Mouse (Mus musculus): ENCODE results near the gene Kif1c. TPM values are rescaled to one million over a fixed set of nuclear protein-coding genes. Genes with fewer than 3 reads are reported as not detected.
A peak's percentile ranks its signal among the peaks of the same experiment; 100 is the strongest.

The Kif1c gene
- polyA plus RNA-seq, 1 experiment from 2014 or later = 5.4 TPM

GRCm38 (mm10) chr11:70663101-70663500 lies 37.2 kb upstream of the Kif1c start:
- Histone ChIP-seq H3K4me2 (ENCODE audit: low read depth) (no peak overlapping the region), H3K4me3 (ENCODE audit: low read depth, low read length) (no peak overlapping the region), H3K9me3 (ENCODE audit: control insufficient read depth, low read length) (no peaks in the 10 kb centered on the region), H3K27ac (ENCODE audit: low read depth, low read length) (no peak overlapping the region), H3K9ac (ENCODE audit: low read length) (no peak overlapping the region), H3K4me1 (ENCODE audit: control insufficient read depth, insufficient read depth, low read length) (0 out of 2 replicates have a peak, but pooled peaks cover 4% of the 10 kb centered on the region), H3K36me3 (ENCODE audit: control insufficient read depth, insufficient read depth, low read length) (peaks cover 14% of the 10 kb centered on the region; the same call in 1 of the 2 replicates), H3K27me3 (ENCODE audit: control insufficient read depth, insufficient read depth, low read length) (no peaks in the 10 kb centered on the region)
- DNase-seq (ENCODE audit: low spot score) (no peak), ATAC-seq (ENCODE audit: insufficient read depth, low FRiP score, low TSS enrichment) (no peak)
- 93% methylated on average over 8 of the region's 8 CpGs for WGBS

- Histone ChIP-seq H3K9ac (ENCODE audit: low read length) (no peak overlapping the region), H3K4me1 (ENCODE audit: control insufficient read depth, insufficient read depth, low read length) (0 out of 2 replicates have a peak, but pooled peaks cover 4% of the 10 kb centered on the region), H3K27me3 (ENCODE audit: control insufficient read depth, insufficient read depth, low read length) (no peaks in the 10 kb centered on the region), H3K4me3 (ENCODE audit: low read depth, low read length) (no peak overlapping the region), H3K4me2 (ENCODE audit: low read depth) (no peak overlapping the region), H3K9me3 (ENCODE audit: control insufficient read depth, low read length) (no peaks in the 10 kb centered on the region), H3K27ac (ENCODE audit: low read depth, low read length) (no peak overlapping the region), H3K36me3 (ENCODE audit: control insufficient read depth, insufficient read depth, low read length) (peaks cover 14% of the 10 kb centered on the region; the same call in 1 of the 2 replicates)
- DNase-seq (ENCODE audit: low spot score) = no peak
- 93% methylated on average over 6 of the region's 6 CpGs for WGBS
- no peak for ATAC-seq (ENCODE audit: insufficient read depth, low FRiP score, low TSS enrichment)
Measured at GRCm38 (mm10) chr11:70663957-70664356, 36.4 kb upstream of the Kif1c start.

GRCm38 (mm10) chr11:70664741-70665140 lies 35.6 kb upstream of the Kif1c start:
- Histone ChIP-seq H3K4me2 (ENCODE audit: low read depth) (no peak overlapping the region), H3K4me3 (ENCODE audit: low read depth, low read length) (no peak overlapping the region), H3K36me3 (ENCODE audit: control insufficient read depth, insufficient read depth, low read length) (peaks cover 14% of the 10 kb centered on the region; the same call in 1 of the 2 replicates), H3K9me3 (ENCODE audit: control insufficient read depth, low read length) (no peaks in the 10 kb centered on the region), H3K27me3 (ENCODE audit: control insufficient read depth, insufficient read depth, low read length) (no peaks in the 10 kb centered on the region), H3K27ac (ENCODE audit: low read depth, low read length) (no peak overlapping the region), H3K9ac (ENCODE audit: low read length) (no peak overlapping the region), H3K4me1 (ENCODE audit: control insufficient read depth, insufficient read depth, low read length) (0 out of 2 replicates have a peak, but pooled peaks cover 4% of the 10 kb centered on the region)
- no peak for ATAC-seq (ENCODE audit: insufficient read depth, low FRiP score, low TSS enrichment)
- no peak for DNase-seq (ENCODE audit: low spot score)
- 93% methylated on average over 9 of the region's 9 CpGs for WGBS

- no peak for DNase-seq (ENCODE audit: low spot score)
Measured at GRCm38 (mm10) chr11:70666687-70667086, 33.7 kb upstream of the Kif1c start.

GRCm38 (mm10) chr11:70667271-70668150 lies 32.8 kb upstream of the Kif1c start:
- no peaks in the 10 kb centered on the region for H3K27me3 ChIP-seq (ENCODE audit: control insufficient read depth, insufficient read depth, low read length)
- peak overlapping the region; percentile 60 for H3K4me3 ChIP-seq (ENCODE audit: low read depth, low read length)
- DNase-seq (ENCODE audit: low spot score) = no peak
- ATAC-seq (ENCODE audit: insufficient read depth, low FRiP score, low TSS enrichment) = no peak
- peak overlapping the region; percentile 93 for H3K27ac ChIP-seq (ENCODE audit: low read depth, low read length)
- WGBS = 73% methylated on average over 14 of the region's 14 CpGs
- H3K9me3 ChIP-seq (ENCODE audit: control insufficient read depth, low read length) = no peaks in the 10 kb centered on the region
- H3K9ac ChIP-seq (ENCODE audit: low read length) = no peak overlapping the region
- H3K4me1 ChIP-seq (ENCODE audit: control insufficient read depth, insufficient read depth, low read length) = peaks cover 8% of the 10 kb centered on the region; the same call in 1 of the 2 replicates
- H3K4me2 ChIP-seq (ENCODE audit: low read depth) = peak overlapping the region; percentile 79
- peaks cover 13% of the 10 kb centered on the region; the same call in 1 of the 2 replicates for H3K36me3 ChIP-seq (ENCODE audit: control insufficient read depth, insufficient read depth, low read length)

More at GRCm38 (mm10) chr11:70666687-70667086, 33.7 kb upstream of the Kif1c start:
- no peak overlapping the region for H3K4me3 ChIP-seq (ENCODE audit: low read depth, low read length)
- peaks cover 14% of the 10 kb centered on the region; the same call in 1 of the 2 replicates for H3K36me3 ChIP-seq (ENCODE audit: control insufficient read depth, insufficient read depth, low read length)
- no peak for ATAC-seq (ENCODE audit: insufficient read depth, low FRiP score, low TSS enrichment)
- no peaks in the 10 kb centered on the region for H3K27me3 ChIP-seq (ENCODE audit: control insufficient read depth, insufficient read depth, low read length)
- WGBS = 94% methylated on average over 8 of the region's 8 CpGs
- no peaks in the 10 kb centered on the region for H3K9me3 ChIP-seq (ENCODE audit: control insufficient read depth, low read length)
- H3K4me1 ChIP-seq (ENCODE audit: control insufficient read depth, insufficient read depth, low read length) = peaks cover 8% of the 10 kb centered on the region; the same call in 1 of the 2 replicates
- H3K27ac ChIP-seq (ENCODE audit: low read depth, low read length) = no peak overlapping the region
- H3K4me2 ChIP-seq (ENCODE audit: low read depth) = no peak overlapping the region
- H3K9ac ChIP-seq (ENCODE audit: low read length) = no peak overlapping the region

GRCm38 (mm10) chr11:70668335-70668770 lies 32.0 kb upstream of the Kif1c start:
- ATAC-seq (ENCODE audit: insufficient read depth, low FRiP score, low TSS enrichment) (peak; percentile 40), DNase-seq (ENCODE audit: low spot score) (no peak)
- H3K27me3 ChIP-seq (ENCODE audit: control insufficient read depth, insufficient read depth, low read length) = no peaks in the 10 kb centered on the region
- H3K36me3 ChIP-seq (ENCODE audit: control insufficient read depth, insufficient read depth, low read length) = peaks cover 8% of the 10 kb centered on the region; the same call in 1 of the 2 replicates
- H3K4me1 ChIP-seq (ENCODE audit: control insufficient read depth, insufficient read depth, low read length) = peaks cover 8% of the 10 kb centered on the region; the same call in 1 of the 2 replicates
- H3K4me3 ChIP-seq (ENCODE audit: low read depth, low read length) = peak overlapping the region; percentile 60
- under 1% methylated on average over 15 of the region's 15 CpGs for WGBS
- no peaks in the 10 kb centered on the region for H3K9me3 ChIP-seq (ENCODE audit: control insufficient read depth, low read length)
- H3K9ac ChIP-seq (ENCODE audit: low read length) = peak overlapping the region; percentile 49
- H3K4me2 ChIP-seq (ENCODE audit: low read depth) = peak overlapping the region; percentile 79
- peak overlapping the region; percentile 93 for H3K27ac ChIP-seq (ENCODE audit: low read depth, low read length)

- H3K4me3 ChIP-seq (ENCODE audit: low read depth, low read length) = peak within 1 kb of the TSS; percentile 60
- WGBS = under 1% methylated on average over 44 of the region's 44 CpGs
- no peaks in the 10 kb centered on the region for H3K9me3 ChIP-seq (ENCODE audit: control insufficient read depth, low read length)
- H3K27ac ChIP-seq (ENCODE audit: low read depth, low read length) = peak within 1 kb of the TSS; percentile 93
- peak; percentile 97 for DNase-seq (ENCODE audit: low spot score)
- peak within 1 kb of the TSS; percentile 74 for H3K9ac ChIP-seq (ENCODE audit: low read length)
- H3K36me3 ChIP-seq (ENCODE audit: control insufficient read depth, insufficient read depth, low read length) = peaks cover 8% of the 10 kb centered on the region; the same call in 1 of the 2 replicates
- no peaks in the 10 kb centered on the region for H3K27me3 ChIP-seq (ENCODE audit: control insufficient read depth, insufficient read depth, low read length)
- H3K4me2 ChIP-seq (ENCODE audit: low read depth) = peak within 1 kb of the TSS; percentile 98
- peak; percentile 95 for ATAC-seq (ENCODE audit: insufficient read depth, low FRiP score, low TSS enrichment)
- peaks cover 8% of the 10 kb centered on the region; the same call in 1 of the 2 replicates for H3K4me1 ChIP-seq (ENCODE audit: control insufficient read depth, insufficient read depth, low read length)
Measured at GRCm38 (mm10) chr11:70668771-70669505, 31.4 kb upstream of the Kif1c start, which contains the start of gene Spag7. TSS of gene Spag7 (minus strand) at chr11:70669416.

GRCm38 (mm10) chr11:70669582-70670345 lies 30.6 kb upstream of the Kif1c start:
- peaks cover 4% of the 10 kb centered on the region; the same call in 1 of the 2 replicates for H3K36me3 ChIP-seq (ENCODE audit: control insufficient read depth, insufficient read depth, low read length)
- DNase-seq (ENCODE audit: low spot score) (peak; percentile 80), ATAC-seq (ENCODE audit: insufficient read depth, low FRiP score, low TSS enrichment) (no peak; the same call in none of the 2 replicates)
- WGBS = under 1% methylated on average over 30 of the region's 31 CpGs
- peaks cover 8% of the 10 kb centered on the region; the same call in 1 of the 2 replicates for H3K4me1 ChIP-seq (ENCODE audit: control insufficient read depth, insufficient read depth, low read length)
- peak overlapping the region; percentile 98 for H3K4me2 ChIP-seq (ENCODE audit: low read depth)
- peak overlapping the region; percentile 93 for H3K27ac ChIP-seq (ENCODE audit: low read depth, low read length)
- no peaks in the 10 kb centered on the region for H3K27me3 ChIP-seq (ENCODE audit: control insufficient read depth, insufficient read depth, low read length)
- peak overlapping the region; percentile 74 for H3K9ac ChIP-seq (ENCODE audit: low read length)
- H3K4me3 ChIP-seq (ENCODE audit: low read depth, low read length) = peak overlapping the region; percentile 60
- no peaks in the 10 kb centered on the region for H3K9me3 ChIP-seq (ENCODE audit: control insufficient read depth, low read length)

All from neural tube, embryonic 11.5 days (tissue).